Mouse (Mus musculus) 3134 (cell line): ENCODE results near the gene Vps35l.

Experiments used
- DNase-seq: peaks from one replicate; pipeline ENCODE4 v3.0.0-alpha.2; 2011; ENCODE audit warnings: low spot score; ENCODE audit not compliant: insufficient read length; ENCODE audit errors: extremely low read depth

Gene Vps35l

DNA sequence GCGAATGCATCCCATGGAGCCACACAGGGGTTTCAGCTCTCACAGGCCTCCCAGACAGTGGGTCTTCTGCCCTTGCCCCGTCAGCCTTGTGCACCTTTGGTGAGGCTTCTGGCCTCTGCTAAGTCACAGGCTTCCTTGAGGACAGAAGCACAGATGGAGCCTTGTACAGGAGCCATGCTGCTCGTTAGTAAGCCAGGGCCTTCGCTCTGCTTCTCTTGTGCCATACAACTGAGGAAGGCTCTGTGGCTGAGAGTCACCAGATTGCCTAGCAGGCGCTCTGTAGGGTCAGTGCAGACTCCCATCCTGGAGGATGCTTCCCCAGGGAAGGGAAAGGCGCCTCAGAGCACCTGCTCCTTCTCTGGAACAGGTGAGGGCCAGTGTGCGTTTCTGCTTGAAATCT lies 36.0 kb downstream of the Vps35l start:
- DNase-seq, result no peak

DNA sequence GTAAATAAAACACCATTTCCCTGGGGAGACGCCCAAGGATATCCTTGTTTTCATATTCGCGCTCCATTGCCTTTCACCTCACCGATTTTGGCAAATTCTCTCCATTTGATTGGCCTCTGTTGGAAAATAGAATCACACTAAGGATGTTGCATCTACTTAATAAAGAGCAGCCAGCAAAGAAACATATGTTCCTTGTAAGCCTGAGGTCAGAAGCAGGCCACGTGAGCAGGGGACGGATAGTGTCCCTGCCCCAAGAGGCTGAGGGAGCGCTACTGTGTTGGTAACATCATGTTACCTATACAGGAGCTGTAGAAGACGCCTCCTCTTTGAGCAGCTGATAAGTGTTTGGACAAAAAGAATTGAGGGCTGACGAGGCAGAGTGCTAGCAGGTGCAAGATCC lies 36.5 kb downstream of the Vps35l start:
- DNase-seq, result no peak

DNA sequence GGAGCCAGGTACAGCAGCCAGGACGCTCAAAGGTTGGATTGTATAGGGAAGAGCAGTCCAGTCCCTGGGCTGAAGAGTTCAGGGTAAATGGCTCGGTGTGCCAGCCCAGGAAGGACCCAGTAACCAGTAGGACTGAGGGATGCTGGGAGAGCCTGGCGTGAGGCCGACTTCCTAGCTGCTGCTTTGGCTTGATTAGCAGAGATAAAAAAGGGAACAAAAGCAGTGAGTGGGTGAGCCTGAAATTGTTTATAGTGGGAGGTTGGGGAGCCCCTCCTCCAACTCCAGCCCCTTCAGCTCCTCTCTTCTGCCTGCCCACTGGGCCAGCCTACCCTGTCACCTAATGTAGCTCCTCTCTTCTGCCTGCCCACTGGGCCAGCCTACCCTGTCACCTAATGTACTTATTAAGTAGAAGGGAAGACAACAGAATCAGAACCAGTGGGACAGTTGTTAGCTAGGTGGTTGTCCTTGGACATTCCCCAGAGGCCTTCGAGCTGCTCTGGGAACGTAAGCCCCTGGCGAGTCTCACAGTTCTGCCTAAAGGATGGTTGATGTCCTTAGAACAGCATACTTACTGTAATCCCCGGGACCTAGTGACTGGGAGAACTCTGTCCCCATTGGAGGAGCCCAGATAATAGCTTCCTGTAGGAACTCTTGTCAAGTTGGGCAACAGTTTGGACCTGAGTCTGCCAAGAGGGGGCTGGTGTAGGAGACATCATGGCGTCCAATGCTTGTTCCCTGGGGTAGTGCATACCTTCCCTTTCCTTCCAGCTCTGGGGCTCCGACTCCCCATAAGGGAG lies 37.8 kb downstream of the Vps35l start:
- DNase-seq, result no peak

DNA sequence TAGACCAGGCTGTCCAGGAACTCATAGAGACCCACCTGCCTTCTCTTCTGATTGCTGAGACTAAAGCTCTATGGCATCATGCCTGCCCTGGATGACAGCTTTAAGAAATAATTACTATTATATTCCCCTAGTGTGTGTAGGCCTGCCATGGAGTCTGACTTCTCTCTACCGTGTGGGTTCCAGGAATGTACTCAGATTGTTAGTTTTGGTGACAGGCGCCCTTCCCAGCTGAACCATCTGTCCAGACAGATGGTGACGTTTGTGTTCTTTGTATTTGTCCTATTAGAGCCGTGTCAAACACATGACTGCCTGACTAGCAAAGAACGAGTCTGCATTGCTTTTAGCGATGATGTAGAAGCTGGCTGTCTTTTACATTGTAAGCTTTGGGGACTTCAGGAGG lies 38.5 kb downstream of the Vps35l start:
- DNase-seq, result no peak

DNA sequence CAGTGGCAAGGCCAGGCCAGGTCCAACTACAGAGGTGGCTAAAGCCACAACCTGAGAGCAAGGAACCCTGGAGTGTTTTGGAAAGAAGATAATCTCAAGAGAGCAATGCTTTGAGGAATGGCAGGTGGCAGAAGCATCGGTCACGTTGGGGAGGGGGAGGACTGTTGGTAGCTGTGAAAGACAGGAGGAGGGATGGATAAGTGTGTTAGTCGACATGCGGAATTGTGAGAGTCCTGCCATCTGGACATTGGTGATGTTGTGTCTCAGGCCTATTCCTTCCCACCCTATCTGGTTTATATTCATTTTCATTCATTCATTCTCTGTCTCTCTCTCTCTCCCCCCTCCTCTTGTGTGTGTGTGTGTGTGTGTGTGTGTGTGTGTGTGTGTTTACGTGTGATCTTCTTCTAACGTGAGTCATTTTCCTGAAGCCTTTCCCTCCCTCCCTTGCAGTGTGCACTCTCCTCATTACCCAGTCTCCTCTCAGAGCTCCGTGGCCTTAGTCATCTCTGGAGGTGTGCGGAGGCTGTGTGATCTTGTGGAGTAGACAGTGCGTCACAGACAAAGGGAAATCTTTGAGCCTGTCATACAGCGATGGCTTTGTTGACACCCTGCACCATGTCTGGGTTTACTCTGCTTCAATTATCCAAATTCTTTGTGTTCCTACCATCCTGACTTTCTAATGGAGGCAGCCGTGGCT lies 43.4 kb downstream of the Vps35l start:
- DNase-seq, result no peak

DNA sequence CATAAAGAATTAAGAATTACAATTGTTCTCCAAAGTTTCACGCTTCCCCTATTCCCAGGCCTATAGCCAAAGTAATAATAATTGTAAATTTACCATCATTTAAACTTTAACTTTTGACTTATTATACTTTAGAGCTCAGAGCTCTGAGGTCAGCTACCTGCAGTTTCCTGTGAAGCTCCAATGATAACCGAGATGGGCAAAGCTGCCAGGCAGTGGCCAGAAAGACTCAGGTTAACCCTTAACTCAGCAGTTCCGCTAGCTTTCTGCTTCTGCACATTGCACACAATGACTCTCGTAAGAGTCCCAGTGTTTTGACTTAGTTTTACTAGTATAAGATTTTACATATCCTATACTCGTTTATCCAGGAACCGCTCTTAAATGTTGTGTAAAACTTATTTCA lies 46.1 kb downstream of the Vps35l start:
- no peak for DNase-seq

DNA sequence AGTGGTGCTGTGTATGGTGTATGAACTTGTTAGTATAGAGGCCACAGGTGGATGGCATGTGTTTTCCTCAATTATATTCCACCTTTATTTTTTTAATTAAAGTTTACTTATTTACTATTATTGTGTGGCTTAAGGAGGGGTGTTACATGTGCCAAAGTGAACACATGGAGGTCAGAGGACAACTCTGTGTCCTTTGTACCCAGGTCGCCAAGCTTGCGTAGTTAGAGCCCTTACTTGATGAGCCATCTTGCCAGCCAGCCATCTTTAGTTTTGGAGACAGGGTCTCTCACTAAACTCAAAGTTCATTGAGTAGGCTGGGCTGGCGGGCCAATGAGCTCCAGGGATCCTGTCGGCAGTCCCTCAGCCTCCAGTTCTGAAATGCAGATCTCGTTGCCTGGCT lies 47.3 kb downstream of the Vps35l start:
- DNase-seq, result no peak

DNA sequence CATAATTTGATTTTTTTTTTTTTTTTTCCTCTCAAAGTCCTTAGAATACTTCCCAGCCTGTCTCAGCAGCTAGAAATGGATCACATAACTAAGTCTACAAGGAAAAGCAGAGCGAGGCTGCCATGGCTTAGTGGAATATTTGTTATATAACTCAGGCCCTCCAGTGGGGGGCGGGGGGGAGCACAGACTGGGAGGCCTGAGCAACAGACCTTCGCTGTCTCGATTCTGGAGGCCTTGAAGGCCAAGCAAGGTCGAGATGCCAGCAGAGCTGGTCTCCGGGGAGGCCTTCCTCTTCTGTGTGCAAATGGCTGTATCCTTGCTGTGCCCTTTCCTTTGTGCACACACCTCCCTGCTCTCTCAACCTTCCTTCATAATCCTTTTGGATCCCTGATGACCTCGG lies 48.5 kb downstream of the Vps35l start:
- DNase-seq, result no peak

DNA sequence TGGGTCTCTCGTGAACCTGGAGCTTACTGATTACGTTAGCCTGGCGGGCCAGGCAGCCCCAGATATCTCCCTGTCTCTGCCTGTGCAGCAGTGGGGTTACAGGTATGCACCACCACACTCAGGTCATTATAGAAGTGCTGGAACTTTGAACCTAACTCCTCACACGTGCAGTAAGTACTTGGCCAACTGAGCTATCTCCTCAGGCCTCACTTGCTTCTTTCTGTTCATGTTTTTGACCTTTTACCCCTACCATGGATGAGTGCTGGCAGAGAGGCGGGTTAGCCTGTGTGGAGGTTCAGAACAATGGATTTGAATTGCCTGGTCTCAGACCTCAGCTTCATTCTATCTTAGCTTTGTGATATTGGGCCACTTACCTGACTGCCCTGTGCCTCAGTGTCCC lies 50.3 kb downstream of the Vps35l start:
- DNase-seq, result no peak

DNA sequence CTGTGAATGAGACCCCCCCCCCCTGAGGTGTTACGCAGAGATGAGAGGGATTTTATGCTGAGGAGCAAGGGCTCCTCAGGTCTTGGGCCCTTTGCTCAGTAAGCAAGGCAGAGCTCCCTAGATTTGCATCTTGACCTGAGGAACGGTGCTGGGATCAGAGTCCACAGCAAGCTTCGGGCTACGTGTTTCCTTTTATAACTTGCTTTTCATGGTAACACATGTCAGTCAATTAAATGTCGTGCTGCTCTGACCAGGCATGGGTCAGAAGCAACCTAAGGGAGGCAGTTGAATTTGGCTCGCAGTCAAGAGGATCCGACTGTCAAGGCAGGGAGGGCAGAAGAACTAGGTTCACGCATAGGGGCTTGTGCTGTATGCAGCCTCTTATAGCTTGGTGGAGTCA lies 53.9 kb downstream of the Vps35l start:
- no peak for DNase-seq

DNA sequence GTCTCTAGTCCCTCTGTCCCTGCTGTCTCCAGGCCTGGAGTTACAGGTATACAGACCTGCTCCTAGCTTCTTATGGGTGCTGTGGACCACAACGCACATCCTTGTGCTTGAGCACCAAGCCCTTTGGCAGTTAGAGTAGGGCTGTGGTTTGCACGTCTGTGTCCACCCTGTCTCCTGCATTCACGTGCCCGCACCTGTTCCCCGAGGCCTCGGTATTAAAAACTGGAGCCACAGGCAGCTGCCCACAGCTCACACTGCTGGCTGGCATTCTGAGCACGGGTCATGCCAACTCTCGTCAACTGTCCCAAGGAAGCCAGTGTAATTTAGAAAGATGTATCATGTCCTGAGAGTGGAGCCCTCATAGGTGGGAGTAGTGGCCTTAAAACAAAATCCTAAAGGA lies 55.8 kb downstream of the Vps35l start:
- DNase-seq, result no peak

DNA sequence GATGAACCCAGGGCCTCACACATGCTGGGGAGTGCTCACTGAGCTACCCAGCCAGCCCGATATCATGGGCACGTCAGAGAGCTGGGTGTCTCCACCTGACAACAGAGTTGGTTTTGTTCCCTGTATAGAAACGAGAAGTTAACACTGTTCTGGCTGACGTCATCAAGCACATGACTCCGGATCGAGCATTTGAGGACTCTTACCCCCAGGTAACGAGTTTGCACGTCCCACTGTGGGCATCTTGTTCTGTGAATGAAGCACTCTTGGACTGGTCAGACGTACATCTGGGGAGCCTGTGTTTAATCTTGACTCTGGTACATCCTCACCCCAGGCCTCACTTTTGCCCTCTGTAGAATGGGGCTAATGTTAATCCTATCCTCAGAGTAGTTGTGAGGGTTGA lies 56.8 kb downstream of the Vps35l start:
- no peak for DNase-seq

DNA sequence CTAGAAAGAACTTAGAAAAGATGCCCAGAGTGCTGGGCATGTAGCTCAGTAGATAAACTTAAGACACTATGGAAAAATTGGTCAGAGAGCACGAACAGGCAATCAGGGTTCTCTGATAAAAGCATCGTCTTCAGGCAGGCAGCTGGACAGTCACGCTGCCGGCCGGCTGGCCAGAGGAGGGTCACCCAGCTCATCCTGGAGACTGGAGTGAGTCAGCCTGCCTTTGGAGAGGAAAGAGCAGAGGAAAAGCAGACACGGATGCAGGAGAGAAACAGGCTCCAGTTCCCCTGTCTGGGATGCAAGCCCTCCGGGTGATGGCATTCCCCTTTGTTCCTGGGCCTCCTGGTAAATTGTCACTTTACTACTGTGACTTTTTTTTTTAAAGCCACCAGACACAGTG lies 57.6 kb downstream of the Vps35l start:
- DNase-seq, result no peak

DNA sequence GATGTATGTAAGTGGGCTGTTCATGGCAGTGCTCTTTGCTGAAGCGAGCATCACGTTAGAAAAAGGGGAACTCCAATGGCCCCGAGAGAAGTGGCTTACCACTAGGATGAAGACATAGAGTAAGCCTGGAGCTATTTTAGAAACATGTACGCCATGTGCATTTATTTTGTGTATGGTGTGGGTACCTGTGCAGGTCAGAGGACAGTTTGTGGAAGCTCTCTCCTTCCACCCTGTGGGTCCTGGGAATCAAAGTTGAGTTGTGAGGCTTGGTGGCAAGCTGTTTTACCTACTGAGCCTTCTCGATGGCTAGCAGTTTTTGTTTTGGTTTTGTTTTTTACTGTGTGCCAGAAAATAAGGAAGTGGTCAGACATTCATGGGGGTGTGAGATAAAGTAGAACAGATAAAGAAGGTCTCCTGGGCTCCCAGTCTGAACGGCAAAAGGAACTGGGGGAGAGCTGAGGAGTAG lies 58.1 kb downstream of the Vps35l start:
- no peak for DNase-seq

DNA sequence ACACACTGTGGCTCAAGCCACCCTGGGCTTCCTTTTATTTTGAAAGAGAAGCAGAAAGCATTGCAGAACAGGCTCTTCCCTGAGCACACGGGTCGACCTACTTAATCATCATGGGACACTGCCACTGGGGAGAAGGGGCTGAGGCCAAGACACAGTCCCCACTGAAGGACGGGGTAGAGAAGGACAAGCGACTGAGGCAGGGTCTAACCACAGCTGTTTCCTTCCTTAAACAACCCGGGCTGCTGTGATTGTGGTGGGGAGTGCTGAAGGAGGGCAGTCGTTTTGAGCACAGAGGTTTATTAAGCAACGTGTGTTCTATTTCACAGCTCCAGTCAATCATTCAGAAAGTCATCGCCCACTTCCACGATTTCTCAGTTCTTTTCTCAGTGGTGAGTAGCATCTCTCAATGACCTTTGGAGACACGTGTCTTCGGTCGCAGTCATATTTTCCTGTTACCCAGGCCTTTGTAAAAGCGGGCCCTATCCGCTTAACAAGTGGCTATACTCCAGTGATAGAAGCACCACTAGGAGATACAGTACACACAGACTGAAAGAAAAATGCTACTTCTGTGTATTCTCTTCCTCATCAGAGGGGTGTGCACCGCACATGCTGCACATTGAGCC lies 60.2 kb downstream of the Vps35l start:
- DNase-seq, result no peak

DNA sequence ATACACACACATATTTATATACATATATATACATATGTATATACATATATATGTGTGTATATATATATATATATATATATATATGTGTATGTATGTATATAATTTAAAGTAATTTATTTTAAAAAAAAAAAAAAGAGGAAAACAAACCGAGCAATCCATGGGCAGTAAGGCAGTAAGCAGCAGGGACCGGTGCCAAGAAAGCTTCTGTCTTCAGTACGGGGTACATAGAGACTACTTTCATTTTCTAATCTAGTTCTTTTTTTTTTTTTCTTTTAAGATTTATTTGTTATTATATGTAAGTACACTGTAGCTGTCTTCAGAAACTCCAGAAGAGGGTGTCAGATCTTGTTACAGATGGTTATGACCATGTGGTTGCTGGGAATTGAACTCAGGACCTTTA lies 61.8 kb downstream of the Vps35l start:
- DNase-seq, result no peak

DNA sequence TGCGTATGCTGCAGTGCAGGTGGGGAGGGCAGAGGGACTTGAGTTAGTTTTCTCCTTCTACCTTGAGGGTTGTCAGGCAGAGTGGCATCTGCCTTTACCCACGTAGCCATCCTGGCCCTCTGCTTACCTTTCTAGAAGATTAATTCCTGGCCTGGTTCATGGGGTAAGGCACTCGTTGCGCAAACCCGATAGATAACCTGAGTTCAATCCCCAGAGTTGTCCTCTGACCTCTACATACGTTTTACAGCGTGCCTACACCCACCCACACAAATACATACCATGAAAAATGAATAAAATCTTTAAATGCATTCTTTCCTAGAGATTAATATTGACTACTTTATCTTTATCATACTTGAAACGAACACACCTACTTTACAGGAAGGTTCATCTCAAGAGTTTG lies 63.4 kb downstream of the Vps35l start:
- no peak for DNase-seq

DNA sequence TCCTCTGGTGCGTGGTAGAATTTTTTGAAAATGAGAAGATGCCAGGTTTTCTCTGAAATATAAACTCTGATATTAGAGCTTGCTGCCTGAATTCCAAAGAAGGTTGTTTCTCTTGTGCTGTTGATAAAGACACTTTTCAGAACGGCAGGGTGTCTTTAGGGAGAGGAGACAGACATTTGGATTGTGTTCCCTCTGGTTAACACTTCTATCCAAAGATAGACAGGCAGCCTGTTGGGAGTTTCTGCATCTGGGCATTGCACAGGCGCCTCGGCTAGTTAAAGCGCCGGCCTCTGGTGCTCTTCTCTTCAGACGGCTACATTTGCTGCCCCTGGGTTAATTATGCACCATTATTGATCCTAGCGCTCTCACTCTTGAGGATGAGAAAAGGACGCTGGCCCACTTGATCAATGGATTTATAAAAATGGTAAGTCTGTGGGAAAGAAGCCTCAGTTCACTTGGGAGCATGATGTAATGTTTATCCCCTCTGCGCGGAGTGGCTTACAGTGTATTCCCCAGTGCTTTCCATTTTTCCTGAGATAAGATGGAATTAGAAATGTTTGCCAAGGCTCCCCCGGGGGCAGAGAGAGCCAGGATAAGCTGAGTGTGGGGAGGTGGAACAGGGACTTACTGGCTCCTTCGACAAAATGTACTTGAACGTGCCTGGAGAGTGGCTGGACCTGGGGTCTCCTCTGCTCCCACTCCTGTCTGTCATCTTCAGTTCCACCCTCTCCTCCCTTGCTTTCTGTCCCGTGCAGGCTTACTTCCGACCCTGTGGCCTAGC lies 66.8 kb downstream of the Vps35l start:
- no peak for DNase-seq

DNA sequence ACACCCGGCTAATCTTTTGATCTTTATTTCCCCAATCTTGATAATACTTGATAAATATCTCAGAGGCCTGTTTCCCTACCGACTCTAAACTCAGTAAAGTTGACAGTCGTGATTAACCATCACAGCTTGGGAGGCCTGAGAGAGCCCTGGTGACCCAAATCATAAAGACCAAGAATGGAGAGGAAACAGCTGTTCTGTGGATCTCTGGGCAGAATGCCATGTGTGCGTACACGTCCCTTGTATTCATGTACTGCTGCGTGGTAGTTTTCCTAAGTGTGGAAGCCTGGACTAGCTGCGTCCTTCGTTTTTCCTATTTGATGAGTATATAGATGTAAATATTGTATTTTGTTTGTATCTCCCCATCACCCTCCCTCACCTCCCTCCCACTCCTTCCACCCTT lies 67.9 kb downstream of the Vps35l start:
- DNase-seq, result no peak

DNA sequence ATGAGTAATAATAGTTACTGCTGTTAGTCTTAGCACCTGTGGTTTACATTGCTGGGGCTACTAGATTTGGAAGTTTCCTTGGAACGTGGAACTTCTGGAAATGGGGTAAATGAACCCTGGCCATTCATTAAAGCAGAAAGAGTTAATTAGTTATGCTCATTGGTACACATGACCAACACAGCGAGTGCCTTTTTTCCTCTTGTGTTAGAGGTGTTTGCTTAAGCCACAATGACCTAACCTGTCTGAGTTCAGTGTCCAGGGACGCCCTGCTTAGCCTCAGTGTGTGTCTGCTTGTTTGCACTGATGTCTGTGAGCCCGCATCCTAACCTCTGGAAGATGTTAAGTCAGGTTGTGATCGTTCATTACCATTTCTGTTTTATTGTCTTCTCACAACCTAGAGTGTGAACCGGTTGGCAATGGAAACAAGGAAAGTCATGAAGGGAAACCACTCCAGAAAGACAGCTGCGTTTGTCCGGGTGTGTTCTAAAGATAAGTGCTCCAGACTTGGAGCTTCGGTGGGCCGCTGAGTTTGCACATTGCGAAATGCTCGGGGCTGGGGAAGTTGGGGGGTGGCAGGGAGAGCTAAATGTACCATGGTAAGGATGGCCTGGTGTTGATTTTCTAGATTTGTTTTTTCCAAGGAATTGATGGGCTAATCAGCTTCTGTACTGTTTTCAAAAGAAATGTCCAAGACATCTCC lies 71.5 kb downstream of the Vps35l start:
- no peak for DNase-seq

DNA sequence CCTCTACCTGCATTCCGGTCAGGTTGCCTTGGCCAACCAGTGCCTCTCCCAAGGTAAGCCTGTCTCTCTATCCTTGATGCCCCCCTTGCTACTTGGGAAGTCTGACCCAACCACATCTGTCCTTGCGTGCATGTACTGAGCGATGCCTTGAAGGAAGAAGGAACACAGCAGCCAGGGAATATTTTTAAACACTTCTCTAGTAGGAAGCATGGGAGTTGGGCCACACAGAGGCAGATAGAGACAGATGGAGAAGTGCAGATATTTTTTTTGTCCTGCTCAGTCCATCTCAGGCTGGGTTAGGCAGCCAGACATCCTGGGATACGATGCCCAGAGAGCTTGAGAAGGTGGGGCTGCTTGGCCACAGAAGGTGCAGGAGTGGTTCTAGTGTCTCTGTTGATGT lies 73.6 kb downstream of the Vps35l start:
- no peak for DNase-seq
